Mouse (Mus musculus) neural tube, embryonic 11.5 days (tissue): ENCODE results near the gene Aatk. TPM values are rescaled to one million over a fixed set of nuclear protein-coding genes. Genes with fewer than 3 reads are reported as not detected.

Experiments
- ATAC-seq: fragments of 200-750 bp; cut with Nextera tagmentation; 2 replicates; pipeline ENCODE4 v1.8.0; 2017; ENCODE audit warnings: moderate number of reproducible peaks, mild to moderate bottlenecking, moderate TSS enrichment, moderate library complexity; ENCODE audit not compliant: insufficient read depth, low FRiP score, low TSS enrichment
- DNase-seq: peaks from one replicate; pipeline ENCODE4 v3.0.0-alpha.2; 2015; ENCODE audit warnings: low spot score
- H3K27ac ChIP-seq: fragments of 300-500 bp; sonication (generic); 2 replicates; pipeline ENCODE4 v1.5.1; 2014; ENCODE audit warnings: low read depth, mild to moderate bottlenecking, low read length
- H3K27me3 ChIP-seq: fragments of 300-500 bp; sonication (generic); 2 replicates; pipeline ENCODE4 v1.6.1; 2014; ENCODE audit warnings: mild to moderate bottlenecking, low read length, mixed read lengths; ENCODE audit not compliant: control insufficient read depth, insufficient read depth
- H3K36me3 ChIP-seq: fragments of 300-500 bp; sonication (generic); 2 replicates; pipeline ENCODE4 v1.6.1; 2014; ENCODE audit warnings: mild to moderate bottlenecking, low read length, moderate library complexity, mixed read lengths; ENCODE audit not compliant: control insufficient read depth, insufficient read depth
- H3K4me1 ChIP-seq: fragments of 300-500 bp; sonication (generic); 2 replicates; pipeline ENCODE4 v1.6.1; 2014; ENCODE audit warnings: low read length, mixed read lengths; ENCODE audit not compliant: control insufficient read depth, insufficient read depth
- H3K4me2 ChIP-seq: fragments of 300-500 bp; sonication (generic); 2 replicates; pipeline ENCODE4 v1.6.1; 2014; ENCODE audit warnings: low read depth, mild to moderate bottlenecking, moderate library complexity
- H3K4me3 ChIP-seq: fragments of 300-500 bp; sonication (generic); 2 replicates; pipeline ENCODE4 v1.5.1; 2014; ENCODE audit warnings: low read depth, low read length
- H3K9ac ChIP-seq: fragments of 300-500 bp; sonication (generic); 2 replicates; pipeline ENCODE4 v1.6.1; 2014; ENCODE audit warnings: mild to moderate bottlenecking, low read length
- H3K9me3 ChIP-seq: fragments of 300-500 bp; sonication (generic); 2 replicates; pipeline ENCODE4 v1.6.1; 2016; ENCODE audit warnings: low read length; ENCODE audit not compliant: control insufficient read depth
- WGBS: fragments of 180-500 bp; shearing (Covaris S2); extraction: QIAGEN DNeasy Blood & Tissue Kit; methylation state at CpG from one replicate; pipeline ENCODE4 v1.1.7; 2014; 5-methylcytosine and 5-hydroxymethylcytosine counted together
- polyA plus RNA-seq: library from polyadenylated mRNA; unstranded; fragments of >200 nt; fragmentation: Nextera tagmentation; extraction: Ambion mirVana; gene quantifications from 2 replicates; pipeline ENCODE4 v1.2.1, GENCODE M21; 2014

Gene Aatk
- polyA plus RNA-seq, 1 experiment from 2014 or later, result 3.0 TPM

GRCm38 (mm10) chr11:120063326-120063725 lies 16.4 kb upstream of the Aatk start:
- H3K9me3 ChIP-seq, result no peaks in the 10 kb centered on the region
- no peak overlapping the region for H3K4me3 ChIP-seq
- H3K36me3 ChIP-seq, result peaks cover 15% of the 10 kb centered on the region
- no peak overlapping the region for H3K27ac ChIP-seq
- H3K27me3 ChIP-seq, result no peaks in the 10 kb centered on the region
- no peak for DNase-seq
- WGBS, result 88% methylated on average over 5 of the region's 5 CpGs
- ATAC-seq, result no peak
- no peaks in the 10 kb centered on the region for H3K4me1 ChIP-seq
- no peak overlapping the region for H3K4me2 ChIP-seq
- H3K9ac ChIP-seq, result no peak overlapping the region

- Histone ChIP-seq H3K27me3 (no peaks in the 10 kb centered on the region), H3K9ac (no peak overlapping the region), H3K36me3 (peaks cover 5% of the 10 kb centered on the region; the same call in 1 of the 2 replicates), H3K4me1 (no peaks in the 10 kb centered on the region), H3K4me3 (no peak overlapping the region), H3K27ac (no peak overlapping the region), H3K9me3 (no peaks in the 10 kb centered on the region), H3K4me2 (no peak overlapping the region)
- ATAC-seq, result no peak
- peak; percentile 7 for DNase-seq
- 81% methylated on average over 8 of the region's 8 CpGs for WGBS
Measured at GRCm38 (mm10) chr11:120060634-120061033, 13.7 kb upstream of the Aatk start.

GRCm38 (mm10) chr11:120055953-120056732 lies 9.2 kb upstream of the Aatk start:
- ATAC-seq (no peak), DNase-seq (no peak)
- Histone ChIP-seq H3K9me3 (no peaks in the 10 kb centered on the region), H3K27me3 (no peaks in the 10 kb centered on the region), H3K9ac (no peak overlapping the region), H3K27ac (no peak overlapping the region), H3K36me3 (no peaks in the 10 kb centered on the region), H3K4me3 (no peak overlapping the region), H3K4me1 (peaks cover 2% of the 10 kb centered on the region; the same call in 1 of the 2 replicates), H3K4me2 (no peak overlapping the region)
- WGBS, result 86% methylated on average over 12 of the region's 12 CpGs

DNA sequence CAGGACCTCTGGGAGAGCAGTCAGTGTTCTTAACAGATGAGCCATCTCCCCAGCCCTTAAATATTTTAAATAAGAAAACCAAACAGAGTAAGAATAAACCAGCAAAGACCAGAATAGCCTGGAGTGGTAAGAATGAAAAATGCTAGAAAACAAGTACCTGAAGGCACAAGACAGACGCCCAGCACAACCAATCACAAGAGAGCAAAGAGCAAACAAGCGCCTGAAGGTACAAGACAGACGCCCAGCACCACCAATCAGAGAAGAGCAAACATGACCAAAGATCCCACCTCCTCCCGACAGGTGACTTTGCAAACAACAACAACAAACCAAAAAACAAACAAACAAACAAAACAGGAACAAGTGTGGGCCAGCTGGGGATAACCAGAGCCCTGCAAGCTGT lies 6.9 kb upstream of the Aatk start:
- DNase-seq (no peak), ATAC-seq (no peak)
- H3K36me3 ChIP-seq, result no peaks in the 10 kb centered on the region
- no peaks in the 10 kb centered on the region for H3K9me3 ChIP-seq
- no peak overlapping the region for H3K4me3 ChIP-seq
- peaks cover 2% of the 10 kb centered on the region; the same call in 1 of the 2 replicates for H3K4me1 ChIP-seq
- H3K4me2 ChIP-seq, result no peak overlapping the region
- H3K27ac ChIP-seq, result no peak overlapping the region
- H3K9ac ChIP-seq, result no peak overlapping the region
- 90% methylated on average over 4 of the region's 4 CpGs for WGBS
- peaks cover under 1% of the 10 kb centered on the region for H3K27me3 ChIP-seq

DNA sequence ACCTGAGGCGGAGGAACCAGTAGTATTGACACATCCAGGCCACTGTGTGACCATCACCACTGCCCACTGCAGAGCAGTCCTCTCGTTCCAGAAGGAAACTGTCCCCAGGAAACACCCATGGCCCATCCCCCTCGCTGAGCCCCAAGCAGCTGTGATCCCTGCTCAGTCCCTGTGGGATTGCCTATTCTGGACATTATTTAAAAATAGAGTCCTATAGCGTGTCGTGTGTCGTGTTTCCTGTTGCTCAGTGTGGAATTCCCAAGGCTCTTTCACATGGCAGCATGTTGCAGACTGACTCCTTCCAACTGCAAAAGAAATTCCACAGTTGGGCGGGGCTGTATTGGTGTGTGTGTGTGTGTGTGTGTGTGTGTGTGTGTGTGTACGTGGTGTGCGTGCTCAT lies 5.3 kb upstream of the Aatk start:
- peaks cover 16% of the 10 kb centered on the region for H3K27me3 ChIP-seq
- no peaks in the 10 kb centered on the region for H3K36me3 ChIP-seq
- no peak overlapping the region for H3K4me2 ChIP-seq
- no peaks in the 10 kb centered on the region for H3K9me3 ChIP-seq
- peaks cover 10% of the 10 kb centered on the region for H3K4me1 ChIP-seq
- H3K4me3 ChIP-seq, result no peak overlapping the region
- ATAC-seq (no peak), DNase-seq (no peak)
- no peak overlapping the region for H3K9ac ChIP-seq
- H3K27ac ChIP-seq, result no peak overlapping the region
- WGBS, result 80% methylated on average over 9 of the region's 9 CpGs

GRCm38 (mm10) chr11:120051124-120051811 lies 4.3 kb upstream of the Aatk start:
- WGBS, result 45% methylated on average over 14 of the region's 14 CpGs
- Histone ChIP-seq H3K4me1 (peaks cover 10% of the 10 kb centered on the region), H3K36me3 (no peaks in the 10 kb centered on the region), H3K4me2 (no peak overlapping the region), H3K27me3 (peaks cover 19% of the 10 kb centered on the region), H3K4me3 (no peak overlapping the region), H3K9me3 (no peaks in the 10 kb centered on the region), H3K9ac (no peak overlapping the region), H3K27ac (peak overlapping the region; percentile 39; the same call in 1 of the 2 replicates)
- no peak for DNase-seq
- no peak for ATAC-seq

DNA sequence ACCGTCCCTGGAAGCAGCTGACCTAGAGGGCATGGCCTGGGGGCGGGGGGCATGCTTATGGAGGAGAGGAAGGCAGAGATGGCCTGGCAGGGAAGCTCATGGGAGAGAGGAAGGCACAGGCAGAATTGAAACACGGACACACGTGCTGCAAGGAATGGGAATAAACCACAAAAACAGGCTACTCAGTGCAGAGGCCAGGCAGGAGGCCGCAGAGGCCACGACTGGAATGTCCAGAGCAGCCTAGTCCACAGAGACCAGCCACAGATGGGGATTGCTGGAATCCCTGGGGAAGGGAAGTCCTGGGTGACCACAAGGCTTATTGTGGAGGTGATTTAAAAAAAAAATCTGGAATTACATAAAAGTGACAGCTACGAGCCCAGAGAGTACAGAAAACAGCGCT lies 2.1 kb upstream of the Aatk start:
- no peak overlapping the region for H3K4me3 ChIP-seq
- no peaks in the 10 kb centered on the region for H3K36me3 ChIP-seq
- WGBS, result 78% methylated on average over 8 of the region's 8 CpGs
- H3K27me3 ChIP-seq, result peaks cover 26% of the 10 kb centered on the region
- H3K27ac ChIP-seq, result no peak overlapping the region
- no peak for ATAC-seq
- no peak overlapping the region for H3K9ac ChIP-seq
- no peaks in the 10 kb centered on the region for H3K9me3 ChIP-seq
- no peak for DNase-seq
- peaks cover 10% of the 10 kb centered on the region for H3K4me1 ChIP-seq
- no peak overlapping the region for H3K4me2 ChIP-seq

DNA sequence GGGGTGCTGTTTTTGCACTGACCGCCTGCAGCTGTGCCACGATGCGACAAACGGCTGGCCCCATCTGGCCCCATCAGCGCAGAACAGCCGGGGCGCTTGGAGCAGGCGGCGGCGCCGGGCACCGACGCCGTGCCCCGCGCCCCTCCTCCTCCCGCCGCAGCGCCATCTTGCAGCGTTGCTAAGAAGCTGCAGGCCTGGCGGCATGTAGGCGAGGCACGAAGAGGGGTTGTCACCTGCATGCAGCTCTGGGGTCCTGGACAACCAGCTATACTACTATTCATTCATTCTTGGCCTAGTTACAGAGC lies 1.2 kb upstream of the Aatk start:
- Histone ChIP-seq H3K27me3 (peaks cover 26% of the 10 kb centered on the region), H3K36me3 (no peaks in the 10 kb centered on the region), H3K9me3 (no peaks in the 10 kb centered on the region), H3K4me1 (peaks cover 10% of the 10 kb centered on the region), H3K4me2 (peak overlapping the region; percentile 98), H3K4me3 (peak overlapping the region; percentile 65), H3K9ac (peak overlapping the region; percentile 26; the same call in 1 of the 2 replicates), H3K27ac (no peak overlapping the region)
- no peak for ATAC-seq
- 2% methylated on average over 23 of the region's 23 CpGs for WGBS
- DNase-seq, result peak; percentile 73
